Mouse (Mus musculus) liver, adult (tissue): ENCODE data around the gene Ptpn13.

ENCODE experiments used
- GATA4 ChIP-seq: IDR thresholded peaks from 2 replicates; pipeline ENCODE4 v1.6.1; 2014; ENCODE audit warnings: mild to moderate bottlenecking, low read length; ENCODE audit not compliant: insufficient replicate concordance

The Ptpn13 gene

DNA sequence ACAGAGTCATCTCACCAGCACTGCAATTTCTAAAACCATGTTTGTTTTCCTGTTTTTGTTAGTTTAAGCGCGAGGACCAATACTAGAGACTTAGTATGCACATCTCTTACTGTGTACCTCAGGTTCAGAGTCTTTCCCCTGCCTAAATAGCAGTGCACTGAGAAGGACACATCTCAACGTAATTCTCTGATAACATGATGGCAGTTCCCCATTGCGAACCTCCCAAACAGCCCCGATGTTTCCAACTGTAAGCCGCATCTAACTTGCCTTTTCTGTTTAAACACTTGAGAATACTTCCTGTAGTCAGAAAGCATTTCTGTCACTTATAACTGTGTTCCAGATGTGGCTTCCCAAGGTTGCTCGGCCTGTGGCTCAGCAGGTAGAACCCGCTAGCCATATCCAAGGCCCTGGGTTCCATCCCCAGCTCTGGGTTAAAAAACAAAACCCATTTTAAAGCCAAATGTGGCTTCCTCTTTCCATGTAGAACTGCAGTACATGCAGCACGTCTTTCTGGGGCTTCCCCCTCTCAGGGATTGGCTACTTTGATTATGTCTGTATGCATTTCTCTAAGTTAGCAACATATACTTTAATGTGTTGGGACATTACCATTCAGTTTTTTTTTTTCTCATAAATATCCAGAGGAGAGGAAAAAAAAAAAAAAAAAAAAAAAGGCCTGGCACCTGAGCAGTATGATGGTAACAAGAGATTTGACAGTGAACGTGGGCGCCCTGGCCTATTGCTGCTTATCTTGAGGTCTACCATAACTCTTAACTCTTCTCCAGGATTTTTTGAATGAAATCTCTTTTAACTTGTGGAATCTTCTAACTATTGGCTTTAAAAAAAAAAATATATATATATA lies 15.7 kb downstream of the Ptpn13 start:
- TF ChIP-seq GATA4, result no peak

DNA sequence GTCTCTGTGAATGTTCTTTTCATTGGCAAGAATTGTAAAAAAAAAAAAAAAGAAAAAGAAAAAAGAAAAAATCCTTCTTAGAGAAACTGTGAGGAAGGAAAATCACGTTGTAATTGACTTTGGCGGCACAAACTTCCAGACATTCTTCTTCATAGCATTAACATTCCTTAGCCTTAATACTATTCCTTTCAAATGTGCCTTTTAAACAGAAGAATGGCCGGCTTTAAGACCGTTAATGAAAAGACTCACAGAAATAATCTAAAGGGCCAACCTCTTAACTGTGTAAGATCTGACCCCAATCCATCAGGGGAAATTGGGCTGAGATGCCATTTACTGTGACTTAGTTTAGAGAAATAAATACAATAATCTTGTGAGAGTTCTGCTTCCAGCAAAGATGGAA lies 16.7 kb downstream of the Ptpn13 start:
- TF ChIP-seq GATA4, result no peak

DNA sequence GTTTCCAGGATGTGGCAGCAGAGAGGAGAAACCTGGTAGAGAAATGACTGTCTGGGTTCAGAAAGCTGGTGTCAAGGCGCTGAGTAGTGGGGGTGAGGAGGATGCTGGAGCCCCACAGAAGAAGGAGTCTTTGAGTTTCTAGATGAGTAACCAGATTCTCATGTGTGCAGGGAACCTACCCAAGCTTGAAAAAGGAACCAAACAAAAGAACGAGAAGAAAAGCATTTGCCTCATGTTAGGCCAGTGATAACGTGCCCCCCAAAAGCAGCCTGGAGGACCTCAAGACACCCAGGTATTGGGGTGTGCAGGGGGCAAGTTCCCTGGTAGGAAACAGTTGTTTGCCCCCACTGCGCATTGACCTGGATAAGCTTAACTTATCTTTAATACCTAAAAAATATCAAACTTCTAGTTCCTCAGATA lies 17.3 kb downstream of the Ptpn13 start:
- no peak for TF ChIP-seq GATA4

DNA sequence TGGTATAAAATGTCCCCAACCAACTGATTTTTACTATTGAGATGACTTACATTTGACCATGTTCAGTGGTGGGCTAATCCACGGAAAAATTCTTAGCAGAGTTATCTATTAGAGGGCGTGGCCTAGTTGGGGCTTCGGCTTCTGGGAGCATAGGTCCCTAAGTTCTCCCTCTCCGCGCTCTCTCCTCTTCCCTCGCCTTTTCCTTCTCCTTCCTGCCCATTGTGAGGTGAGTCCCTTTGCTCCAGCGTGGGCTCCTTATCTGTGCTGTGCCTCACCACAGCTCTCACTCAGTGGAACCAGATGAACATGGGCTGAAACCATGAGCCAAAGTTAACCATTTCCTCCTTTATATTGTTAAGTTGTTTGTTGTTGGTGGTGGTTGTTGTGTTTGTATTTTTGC lies 17.9 kb downstream of the Ptpn13 start:
- no peak for TF ChIP-seq GATA4

DNA sequence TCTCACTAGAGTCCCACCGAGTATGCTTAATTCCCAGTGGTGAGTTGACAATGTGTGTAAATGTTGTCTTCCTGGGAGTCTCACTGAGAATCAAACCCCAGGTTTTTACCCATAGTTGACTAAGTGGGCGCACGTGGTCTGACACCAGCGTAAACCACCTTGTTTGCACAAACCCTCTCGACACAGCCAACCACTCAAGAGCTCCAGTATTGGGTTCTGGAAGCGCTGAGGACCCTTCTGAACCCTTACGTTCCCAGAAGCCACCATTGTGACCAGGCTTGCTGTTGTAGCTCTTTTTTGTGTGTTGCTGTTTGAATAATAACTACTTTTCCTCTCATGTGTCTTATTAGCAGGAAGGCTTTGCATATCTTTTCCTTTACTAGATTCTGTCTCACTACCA lies 20.4 kb downstream of the Ptpn13 start:
- no peak for TF ChIP-seq GATA4

DNA sequence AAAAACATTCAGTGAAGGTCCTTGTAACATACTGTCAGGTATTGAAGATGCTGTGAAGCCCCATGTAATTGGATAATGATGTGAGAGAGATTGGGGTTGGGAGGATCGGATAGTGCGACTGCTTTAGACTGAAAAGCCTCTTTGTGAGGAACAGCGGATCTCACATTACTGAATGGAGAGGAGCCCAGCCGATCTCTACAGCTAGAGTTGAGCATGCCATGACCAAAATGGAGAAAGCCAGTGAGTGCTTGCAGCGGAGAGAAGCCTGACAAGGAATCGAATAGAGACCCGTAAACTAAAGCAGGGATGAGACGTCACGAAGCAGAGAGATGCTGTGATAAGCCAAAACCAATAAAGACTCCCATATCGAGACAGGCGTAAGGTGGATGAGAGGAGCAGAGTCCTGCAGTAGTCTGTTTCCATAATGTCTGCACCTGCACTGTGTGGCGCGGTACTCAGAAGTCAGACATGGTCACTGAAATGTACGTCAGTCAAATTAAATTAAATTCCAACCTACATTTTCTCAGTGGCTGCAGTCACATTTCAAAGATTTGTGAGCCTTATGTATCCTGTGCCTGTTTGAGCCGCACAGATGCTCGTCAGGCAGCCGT lies 22.9 kb downstream of the Ptpn13 start:
- TF ChIP-seq GATA4, result no peak

DNA sequence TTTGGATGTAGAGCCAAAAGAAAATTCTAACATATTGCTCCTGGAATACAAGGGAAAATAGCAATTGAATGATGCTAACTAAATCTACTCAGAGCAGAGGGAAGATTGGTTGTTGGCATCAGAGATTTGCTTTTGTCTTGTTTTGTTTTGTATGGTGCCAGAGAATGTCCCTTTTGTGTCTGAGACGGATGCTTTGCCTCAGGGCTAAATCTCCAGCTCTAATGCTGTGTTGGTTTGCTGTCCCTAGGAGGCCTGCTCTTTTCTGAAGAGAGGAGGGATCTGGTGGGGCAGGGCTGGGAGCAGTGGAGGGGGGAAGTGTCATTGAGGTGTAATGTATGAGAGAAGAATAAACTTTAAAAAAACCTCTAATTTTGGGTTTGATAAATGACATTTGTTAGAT lies 23.5 kb downstream of the Ptpn13 start:
- no peak for TF ChIP-seq GATA4

DNA sequence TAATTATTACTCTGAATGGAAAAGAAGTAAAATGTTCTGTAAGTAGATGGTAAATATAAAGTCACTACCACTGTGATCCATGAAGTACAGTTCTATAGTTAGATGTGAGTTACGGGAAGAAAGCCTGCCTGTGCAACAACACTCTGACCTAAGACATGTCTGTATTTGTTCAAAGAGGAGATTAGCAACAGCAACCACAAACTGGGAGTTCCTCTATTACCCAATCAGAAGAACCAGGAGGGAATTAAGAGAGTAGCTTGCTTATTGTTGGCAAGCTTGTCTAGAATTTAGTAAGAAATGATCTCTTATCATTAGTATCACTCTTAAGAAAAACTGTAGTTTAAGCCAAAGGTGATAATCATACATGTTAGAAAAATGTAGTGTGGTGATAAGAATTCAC lies 25.7 kb downstream of the Ptpn13 start:
- no peak for TF ChIP-seq GATA4

DNA sequence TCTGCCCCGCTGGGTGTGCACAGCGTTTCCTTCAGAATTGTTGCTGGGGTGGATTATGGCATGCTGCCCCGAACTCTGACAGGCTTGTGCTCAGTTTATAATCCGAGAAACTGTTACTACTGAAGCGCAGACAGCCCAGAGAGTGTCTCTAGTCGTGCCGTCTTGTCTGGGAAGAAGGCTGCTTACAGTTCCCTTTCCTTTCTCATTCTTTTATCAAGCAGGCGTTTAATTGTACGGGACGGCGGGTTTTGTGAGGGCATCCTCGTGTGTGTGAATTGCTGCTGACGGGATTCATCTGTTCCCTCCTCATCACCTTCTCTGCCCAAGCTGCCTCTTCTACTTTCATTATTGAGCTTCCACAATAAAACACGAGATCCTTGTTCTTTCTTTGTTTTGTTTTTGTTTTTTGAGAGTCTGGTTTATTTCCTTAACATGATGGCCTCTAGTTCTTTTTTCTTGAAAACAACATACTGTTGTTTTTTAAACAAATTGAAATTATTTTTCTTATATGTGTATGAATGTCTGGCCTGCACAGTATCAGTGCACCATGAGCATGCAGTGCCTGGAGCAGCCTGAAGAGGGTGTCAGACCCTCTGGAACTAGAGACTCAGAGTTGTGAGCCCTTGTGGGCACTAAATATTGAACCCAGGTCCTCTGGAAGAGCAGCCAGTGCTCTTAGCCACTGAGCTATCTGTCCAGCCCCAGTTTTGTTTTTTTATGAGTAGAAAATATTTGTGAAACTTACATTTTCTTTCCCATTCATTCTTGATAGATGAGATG lies 28.6 kb downstream of the Ptpn13 start:
- no peak for TF ChIP-seq GATA4

DNA sequence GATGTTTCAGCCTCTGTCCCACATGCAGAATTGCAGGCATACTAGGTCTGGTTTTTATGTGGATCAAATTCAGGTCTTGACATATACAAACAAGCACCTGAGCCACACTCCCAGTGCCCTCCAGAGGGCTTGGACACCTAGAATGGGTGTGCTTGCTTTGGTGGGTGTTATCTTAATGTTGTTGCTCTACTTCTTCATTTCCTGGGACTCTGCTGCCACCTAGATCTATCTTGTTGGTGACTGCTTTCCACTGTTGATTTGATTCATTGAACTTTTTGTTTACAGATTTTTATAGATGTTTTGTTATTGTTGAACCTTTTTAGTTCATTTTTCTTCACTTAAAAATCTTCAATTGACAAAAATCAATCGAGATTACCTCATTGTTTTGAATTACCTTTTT lies 31.8 kb downstream of the Ptpn13 start:
- no peak for TF ChIP-seq GATA4

DNA sequence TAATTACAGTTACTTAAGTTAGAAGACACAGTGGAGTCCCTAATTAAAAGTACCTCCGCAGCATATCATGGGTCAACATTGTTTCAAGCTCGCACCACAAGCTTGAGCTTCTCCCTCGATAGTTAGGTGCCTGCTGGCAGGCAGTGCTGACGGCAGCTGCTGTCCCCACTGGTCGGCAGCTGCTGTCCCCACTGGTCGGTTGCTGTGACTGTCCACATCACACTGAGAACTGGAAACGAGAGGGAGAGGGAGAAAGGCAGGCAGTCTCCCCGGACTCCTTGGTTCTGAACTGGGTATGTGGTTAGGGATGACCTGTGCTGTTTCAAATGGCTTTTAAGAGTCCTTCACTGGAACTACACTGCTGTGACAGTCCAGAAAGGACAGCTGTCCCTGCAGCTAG lies 33.4 kb downstream of the Ptpn13 start:
- TF ChIP-seq GATA4, result no peak

DNA sequence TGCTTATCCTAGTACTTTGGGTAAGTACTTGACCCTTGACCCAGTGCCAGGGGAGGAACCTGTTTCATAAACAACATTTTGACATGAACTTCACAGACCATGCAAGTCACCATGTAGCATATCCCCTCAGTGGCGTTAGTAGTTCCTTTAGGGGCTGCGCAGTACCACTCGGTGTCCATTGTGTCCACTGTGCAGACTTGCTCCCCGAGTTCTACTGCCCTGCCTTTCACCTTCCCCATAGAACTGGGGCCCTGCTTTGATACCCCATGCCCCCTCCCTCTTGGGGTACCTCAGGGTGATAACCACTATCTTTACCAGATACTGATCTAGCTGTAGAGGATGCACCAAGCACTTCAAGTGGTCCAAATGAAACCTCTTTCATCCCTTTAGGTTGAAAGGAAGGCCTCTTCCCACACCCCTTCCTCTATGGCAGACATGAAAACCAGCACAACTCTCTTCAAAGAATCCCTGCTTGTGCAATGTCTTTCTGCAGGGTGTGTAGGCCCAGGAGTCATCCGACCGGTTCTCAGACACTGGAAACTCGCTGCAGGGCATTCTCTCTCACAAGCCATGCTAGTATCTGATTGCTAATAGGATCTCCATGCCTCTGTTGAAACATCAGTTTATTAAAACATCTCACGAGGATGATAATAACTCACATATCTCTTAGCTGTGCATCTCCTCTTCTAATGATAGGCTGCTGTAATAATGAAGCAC lies 34.1 kb downstream of the Ptpn13 start:
- no peak for TF ChIP-seq GATA4

DNA sequence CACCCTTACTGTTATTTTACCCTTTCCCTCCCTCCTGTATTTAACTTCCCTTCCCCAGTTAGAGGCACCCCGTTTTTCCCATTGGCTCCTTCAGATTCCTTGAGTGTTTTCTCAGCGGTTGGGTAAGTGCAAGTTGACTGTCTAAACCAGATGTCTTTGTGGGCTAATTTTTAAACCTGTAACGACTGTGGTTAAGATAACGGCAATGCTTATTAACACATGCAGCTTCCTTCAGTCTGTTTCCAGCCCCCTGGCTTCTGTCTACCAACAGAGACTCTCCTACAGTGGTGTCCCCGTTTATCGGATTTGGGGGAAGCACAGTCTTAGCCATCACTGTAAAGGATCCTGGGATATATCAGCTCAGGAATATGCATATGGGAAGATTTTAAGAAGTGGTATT lies 35.9 kb downstream of the Ptpn13 start:
- TF ChIP-seq GATA4, result no peak

DNA sequence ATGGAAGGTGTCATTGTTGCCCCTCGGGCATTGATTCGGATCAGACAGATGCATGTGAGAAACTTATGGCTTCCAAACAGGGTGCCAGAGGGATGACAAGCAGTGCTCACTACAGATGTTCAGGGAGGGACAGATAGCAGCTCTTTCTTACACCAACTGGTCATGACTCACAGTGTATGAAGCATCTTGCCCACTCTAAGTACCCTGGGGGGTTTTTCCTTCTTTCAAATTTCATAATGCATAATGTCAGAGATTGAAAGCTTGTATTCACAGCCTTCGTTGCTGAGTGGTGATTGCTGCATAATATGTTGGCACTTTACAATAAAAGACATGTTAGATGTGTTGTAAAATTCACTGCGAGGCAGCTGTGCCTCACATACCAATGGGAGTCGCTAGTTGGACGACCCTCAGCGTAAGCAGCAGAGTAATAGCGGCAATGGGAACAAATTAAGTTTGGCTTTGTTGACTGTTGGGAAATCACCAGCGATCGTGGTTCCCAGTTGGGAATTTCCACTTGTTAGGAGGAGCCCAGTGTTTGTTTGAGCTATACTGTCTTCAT lies 38.7 kb downstream of the Ptpn13 start:
- TF ChIP-seq GATA4, result no peak

DNA sequence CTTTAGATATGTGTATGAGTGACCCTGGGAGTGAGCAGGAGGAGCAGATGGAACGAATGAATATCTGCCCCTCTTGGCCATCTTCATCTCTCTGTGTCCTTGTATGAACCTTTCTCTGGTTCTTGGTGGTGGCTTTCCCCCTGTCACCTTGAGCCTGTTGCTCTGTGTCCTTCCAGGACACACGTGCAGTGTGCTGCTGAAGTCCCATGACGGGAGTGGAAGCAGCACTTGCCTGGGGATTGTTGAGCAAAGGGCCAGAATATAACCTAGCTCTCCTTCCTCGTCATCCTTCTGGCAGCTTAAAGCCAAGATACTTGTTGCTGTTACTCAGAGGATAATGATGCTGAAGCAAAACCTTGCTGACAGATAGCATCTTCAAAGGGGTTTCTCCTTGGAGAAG lies 39.3 kb downstream of the Ptpn13 start:
- TF ChIP-seq GATA4, result no peak

DNA sequence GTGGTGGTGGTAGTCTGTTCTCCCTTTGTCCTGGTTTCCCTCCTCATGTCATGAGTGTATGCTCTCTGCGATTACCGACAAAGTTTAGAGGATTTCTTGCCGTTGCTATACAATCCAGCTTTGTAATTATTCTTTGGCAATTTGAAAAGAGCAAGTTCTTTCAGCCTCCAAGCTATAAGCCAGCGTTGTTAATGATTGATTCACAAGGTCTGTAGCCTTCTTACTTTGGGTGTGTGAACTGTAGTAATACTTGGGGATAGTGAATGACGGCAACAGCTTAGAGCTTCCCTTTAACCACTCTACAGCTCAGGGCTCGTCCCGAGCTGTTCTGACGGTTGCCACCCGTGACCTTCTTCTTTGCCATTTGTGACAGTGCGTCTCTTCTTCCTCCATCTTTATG lies 39.8 kb downstream of the Ptpn13 start:
- no peak for TF ChIP-seq GATA4

DNA sequence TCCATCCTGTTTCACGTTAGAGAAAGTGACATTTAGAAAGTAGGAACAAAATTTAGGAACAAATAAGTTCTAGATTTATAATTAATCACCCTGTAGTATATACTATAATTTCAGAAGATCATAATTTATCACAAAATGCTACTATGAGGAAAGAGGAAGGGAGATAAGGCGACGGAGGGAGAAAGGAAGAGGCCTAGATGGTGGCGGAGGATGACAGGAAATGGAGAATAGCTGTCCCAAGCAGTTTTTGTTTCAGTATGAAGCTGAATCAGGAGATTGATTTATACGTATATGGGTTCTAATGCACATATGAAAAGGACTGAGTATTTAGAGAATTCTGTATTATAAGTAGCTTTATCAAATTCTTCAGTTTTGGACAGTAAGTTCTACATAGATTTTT lies 47.7 kb downstream of the Ptpn13 start:
- no peak for TF ChIP-seq GATA4
